Mouse (Mus musculus) thymus, postnatal 10 days (tissue): ENCODE measurements around the gene Olfr1395.

Experiments
- DNase-seq, 2 experiments: peaks; one replicate each; pipeline ENCODE4 v3.0.0; 2021; ENCODE audit warnings: low spot score in 2 of 2

Olfr1395 gene

DNA sequence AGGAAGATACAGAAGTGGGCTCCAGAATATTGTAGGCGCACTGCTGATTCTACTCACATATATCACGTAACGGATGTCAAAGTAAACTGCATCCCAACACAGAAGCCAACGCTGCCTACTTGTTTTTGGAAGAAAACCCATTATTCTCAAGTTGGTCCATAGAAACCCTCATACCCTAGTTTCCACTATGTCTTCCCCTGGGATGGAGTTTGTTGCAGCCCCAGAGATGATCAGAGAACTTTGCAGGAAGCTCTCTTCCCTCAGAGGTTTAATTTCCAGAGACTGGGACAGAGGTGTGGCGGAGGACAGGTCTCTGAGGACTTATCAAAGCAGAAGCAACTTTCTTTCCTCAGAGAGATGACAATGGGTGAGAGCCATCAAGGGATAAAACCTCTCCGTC, at the start of gene Olfr1395:
Gene Olfr1395, plus strand, starts transcription at position 301 of the 400 bp plus-strand sequence.
- no peak for DNase-seq

DNA sequence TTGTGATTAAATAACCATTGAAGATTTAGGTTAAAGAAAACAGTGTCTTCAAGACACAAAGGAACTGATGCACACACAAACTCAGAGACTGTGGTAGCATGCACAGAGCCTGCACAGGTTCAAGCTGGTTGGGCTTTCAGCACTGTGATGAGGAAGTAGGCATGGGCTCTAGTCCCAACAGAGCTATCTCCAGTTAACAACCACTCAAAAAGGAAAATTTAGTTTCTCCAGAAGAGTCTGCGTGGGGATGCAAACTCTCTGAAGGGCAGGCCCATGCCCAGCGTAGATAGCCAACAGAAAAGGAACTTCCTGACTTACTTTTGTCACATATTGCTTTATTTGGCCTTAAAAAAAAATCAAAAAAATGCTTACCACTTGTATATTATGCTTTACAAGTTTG, 49.3 kb upstream of the Olfr1395 start:
- DNase-seq = no peak

DNA sequence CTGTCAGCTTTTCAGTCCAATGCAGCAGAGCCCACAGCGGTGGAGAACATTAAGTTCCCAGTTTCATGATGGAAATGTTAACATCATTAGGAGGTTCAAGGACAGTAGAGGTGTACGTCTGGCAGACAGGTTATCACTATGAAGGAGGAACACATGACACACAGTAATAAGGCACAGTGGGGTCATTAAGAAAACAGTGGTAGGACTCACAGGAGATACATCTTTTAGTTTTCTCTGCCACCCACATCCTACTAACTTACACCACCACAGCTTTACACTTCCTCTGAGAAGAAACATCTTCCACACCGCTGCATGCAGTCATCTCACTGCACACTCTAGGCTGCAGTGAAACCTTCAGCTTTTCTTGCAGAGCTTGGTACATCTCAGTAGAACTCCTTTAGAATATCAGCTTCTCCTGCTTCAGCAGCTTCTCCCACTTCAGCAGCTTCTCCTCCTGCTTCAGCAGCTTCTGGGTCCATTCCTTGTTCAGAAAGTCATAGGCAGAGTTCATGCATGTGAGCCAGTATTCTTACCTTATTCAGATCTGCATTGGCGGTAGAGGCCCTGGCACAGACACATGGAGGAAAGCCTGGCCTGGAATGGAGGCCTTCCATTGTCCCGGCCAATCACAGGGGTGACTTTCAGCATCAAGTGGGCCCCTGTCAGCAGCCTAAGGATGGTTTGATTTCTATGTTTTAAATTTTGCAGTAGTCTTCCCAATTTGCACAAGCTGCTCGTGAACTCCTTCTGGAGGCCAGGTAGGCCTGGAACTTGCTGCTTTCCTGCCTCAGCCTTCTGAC, 48.0 kb upstream of the Olfr1395 start:
- peak; percentile 53 to 64 for DNase-seq

DNA sequence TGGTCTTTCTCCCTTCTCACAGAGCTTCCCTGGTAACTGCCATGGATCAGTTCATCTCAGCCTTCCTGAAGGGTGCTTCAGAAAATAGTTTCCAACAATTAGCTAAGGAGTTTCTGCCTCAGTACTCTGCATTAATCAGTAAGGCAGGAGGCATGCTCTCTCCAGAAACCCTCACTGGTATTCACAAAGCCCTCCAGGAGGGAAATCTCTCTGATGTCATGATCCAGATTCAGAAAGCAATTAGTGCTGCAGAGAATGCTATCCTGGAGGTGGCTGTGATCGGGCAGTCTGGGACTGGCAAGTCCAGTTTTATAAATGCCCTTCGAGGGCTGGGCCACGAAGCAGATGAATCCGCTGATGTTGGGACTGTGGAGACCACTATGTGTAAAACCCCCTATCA, 46.7 kb upstream of the Olfr1395 start:
- no peak for DNase-seq

DNA sequence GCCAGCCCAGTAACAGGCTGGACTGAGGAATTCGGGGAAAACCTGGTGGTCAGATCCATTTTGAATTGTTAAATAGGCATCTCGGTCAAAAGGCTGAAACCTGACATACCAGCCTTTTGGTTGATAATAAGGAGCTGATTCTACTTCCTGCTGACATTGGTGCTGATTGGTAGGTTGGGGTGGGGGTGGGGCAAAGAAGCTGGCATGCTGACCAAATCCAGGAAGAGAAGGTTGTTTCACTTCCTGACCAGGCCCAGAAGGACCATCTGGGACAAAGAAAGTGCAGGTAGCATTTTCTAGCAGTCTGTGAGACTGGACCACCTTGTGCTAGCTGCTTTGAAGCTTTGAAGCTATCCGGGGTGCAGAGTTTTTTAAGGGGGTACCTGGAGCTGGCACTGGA, 41.7 kb upstream of the Olfr1395 start:
- no peak for DNase-seq

DNA sequence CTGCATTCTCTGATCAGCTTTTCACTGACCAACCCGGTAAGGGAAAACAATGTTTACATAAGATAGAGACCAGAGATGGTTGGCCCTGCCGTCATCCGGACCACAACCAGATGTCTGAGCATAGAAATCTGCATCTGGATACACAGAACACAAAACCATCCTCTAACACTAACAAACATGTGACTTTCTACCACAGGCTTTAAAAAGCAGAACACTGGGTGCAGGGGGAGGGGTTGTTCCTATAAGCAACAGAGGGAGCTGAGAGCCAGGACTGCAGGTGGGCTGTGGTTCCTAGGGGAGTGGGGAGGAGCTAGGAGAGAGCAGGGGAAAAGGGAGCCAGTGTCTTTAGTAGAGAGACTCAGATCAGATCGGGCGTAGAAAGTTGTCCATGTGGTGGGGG, 40.6 kb upstream of the Olfr1395 start:
- DNase-seq = peak; percentile 58 to 66

DNA sequence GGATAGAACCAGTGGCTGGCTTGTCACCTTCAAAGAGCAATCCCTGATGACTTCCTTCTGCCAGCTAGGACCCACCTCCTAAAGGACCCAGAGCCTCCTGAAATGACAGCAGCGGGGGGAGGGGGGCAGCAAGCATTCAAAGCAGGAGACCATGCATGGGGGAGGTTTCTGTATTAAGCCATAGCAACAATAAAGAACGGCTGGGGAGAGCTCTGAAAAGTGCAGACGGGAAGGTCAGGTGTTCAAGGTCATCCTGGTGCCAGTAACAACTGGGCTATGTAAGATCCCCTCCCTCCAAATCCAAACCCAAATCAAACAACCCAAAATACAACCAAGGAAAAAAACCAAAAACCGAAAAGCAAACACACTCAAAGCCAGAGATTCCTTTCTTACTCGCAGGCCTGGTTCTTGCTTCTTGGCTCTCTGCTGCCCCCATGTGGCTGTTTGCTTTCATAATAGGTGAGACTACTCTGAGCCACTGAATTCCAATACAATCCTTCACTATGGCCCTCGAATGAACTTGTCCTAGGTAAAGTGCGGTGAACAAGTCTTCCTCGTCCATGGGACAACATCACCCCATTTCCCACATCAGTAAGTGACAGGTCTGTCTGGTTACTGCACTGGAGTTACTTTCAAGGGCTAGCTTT, 38.9 kb upstream of the Olfr1395 start:
- peak; percentile 77 to 97 for DNase-seq

DNA sequence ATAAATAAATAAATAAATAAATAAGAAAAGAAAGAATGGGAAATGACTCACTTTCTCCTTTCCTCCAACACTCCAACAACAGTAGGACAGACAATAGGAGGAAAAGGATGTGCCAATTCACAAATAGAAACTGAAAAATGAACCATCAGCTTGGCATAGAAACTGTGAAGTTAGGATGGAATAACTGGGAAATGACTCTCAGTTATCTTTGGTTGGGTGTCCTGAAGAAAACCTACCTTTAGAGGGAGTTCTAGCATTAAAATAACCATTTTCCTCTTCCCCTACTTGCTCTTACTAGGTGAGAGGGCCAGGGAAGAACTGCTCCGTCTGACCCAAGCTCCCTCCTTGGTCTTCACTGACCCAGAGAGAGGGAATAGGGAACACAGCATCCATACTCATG, 36.3 kb upstream of the Olfr1395 start:
- DNase-seq = no peak

DNA sequence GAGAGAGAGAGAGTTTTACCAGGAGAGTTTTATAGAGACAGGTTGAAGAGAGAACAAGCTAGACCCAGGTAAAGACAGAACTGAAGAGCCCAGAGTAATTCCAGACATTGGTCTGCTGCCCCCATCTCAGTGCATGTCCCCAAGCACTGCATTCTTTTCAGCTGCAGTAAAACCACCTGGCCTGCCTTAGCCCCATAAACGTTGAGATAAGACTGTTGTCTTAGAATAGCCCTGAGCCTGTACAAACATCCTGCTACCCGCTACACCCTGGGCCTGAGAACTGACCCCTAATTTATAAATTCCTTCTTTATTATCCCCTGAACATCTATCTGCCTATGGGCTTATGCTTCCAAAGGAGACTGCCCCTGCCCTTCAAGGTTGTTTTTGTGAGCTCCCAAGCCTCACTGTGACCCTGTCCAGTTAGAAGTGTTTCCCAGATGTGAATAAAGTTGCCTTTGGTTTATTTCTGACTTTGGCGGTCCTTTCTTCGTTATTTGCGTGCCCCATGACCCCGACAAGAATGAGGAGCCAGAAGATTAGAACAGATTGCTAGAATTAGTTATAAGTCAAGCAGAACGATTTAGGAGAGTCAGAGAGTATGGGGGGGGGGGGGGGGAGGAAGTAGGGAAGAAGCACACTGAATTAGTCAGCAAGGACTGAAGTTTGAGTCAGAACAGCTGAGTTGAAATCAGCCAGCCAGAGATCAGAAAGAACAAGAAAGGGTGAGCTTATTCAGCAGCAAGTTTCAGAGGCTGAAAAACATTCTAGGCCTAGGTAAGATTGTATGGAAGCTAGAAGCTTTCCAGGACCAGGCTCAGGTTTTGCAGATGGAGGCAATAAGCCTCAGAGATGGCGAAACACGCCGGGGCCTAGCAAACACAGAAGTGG, 34.2 kb upstream of the Olfr1395 start:
- DNase-seq = no peak

DNA sequence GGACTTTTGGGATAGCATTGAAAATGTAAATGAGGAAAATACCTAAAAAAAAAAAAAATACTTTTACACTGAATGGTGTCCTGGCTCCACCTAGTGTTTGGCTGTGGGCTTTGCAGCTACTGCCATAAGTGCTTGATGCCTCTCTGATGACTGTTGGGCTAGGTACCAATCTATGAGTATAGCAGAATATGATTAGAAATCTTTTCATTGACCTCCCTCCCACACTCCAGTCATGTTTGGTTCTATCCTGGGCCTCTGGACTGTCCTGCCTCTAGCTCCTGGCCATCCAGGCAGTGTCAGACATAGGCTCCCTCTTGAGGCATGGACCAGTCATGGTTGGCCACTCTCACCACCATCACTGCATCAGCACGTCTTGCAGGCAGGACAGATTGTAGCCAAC, 33.2 kb upstream of the Olfr1395 start:
- DNase-seq = peak in 1 of 2 experiments; percentile 62

DNA sequence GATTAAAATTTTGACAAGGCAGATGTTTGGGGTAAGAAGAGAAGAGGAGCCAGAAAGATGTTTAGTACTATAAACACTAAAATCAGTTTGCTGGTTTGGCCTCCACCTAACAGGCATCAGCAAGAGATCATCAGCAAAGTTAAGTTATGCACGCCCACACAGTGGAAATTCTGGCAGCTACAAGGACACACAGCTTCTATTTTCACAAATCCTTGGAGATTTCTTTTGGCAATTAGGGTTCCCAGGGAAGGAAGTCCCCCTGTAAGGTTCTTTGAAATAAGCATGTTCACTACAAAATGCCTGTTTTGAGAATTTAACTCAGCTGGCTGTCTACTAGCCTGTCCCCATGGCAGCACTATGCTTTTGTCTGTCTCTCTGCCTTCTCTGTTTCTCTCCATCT, 31.1 kb upstream of the Olfr1395 start:
- DNase-seq = no peak

DNA sequence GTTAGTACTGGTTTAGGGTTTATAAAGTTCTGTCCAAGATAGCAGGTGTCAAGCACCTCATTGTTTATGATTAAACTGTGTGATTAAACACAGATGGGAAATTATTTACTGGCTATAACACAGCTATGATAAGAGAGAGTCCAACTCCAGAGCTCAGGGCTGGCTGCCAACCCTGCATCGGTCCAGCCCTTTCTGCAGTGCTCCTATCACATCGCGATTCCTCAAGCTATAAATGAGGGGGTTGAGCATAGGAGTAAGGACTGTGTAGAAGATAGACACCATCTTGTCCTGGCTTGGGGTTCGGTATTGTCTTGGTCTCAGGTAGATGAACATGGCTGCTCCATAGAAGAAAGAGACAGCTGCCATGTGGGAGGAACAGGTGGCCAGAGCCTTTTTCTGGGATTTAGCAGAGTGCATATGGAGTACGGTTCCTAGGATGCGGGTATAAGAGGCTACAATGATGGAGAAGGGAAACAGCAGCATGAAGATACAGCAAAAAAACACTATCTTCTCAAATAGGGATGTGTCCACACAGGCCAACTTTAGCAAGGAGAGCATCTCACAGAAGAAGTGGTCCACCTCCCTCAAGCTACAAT, 29.4 kb upstream of the Olfr1395 start:
- DNase-seq = no peak

DNA sequence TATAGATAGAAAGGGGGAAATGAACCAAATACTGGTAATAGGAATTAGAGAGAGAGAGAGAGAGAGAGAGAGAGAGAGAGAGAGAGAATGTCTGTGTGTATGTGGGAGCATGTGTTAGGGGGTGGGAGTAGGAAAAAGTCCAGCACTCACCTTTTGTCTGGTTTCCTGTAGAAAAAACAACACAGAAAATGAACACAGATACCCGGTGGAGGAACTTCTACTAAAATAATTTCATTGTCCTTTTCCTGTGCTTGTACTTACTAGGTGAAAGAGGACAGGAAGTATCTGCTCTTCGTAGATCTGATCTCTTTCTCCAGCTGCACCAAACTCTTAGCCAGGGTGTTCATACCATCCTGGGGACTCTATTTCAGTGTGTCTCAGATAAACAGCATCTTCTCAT, 27.9 kb upstream of the Olfr1395 start:
- no peak for DNase-seq

DNA sequence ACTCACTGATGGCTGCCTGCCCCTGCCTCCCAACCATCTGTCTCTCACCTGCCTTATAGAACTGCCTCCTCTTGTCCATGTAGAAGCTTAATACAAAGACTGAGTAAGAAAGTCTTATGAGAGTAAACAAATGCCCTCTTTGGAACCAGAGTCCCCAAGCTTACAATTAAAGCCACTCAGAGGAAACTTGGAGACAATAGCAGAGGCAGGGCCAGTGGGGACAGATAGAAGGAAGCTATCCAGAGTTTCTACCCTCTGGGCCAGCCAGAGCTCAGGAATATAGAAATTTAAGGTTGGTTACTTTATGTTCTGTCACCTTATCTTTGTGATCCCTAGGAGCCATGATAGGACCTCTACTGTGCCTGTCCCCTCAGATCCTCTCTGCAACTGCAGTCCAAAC, 27.3 kb upstream of the Olfr1395 start, which contains the start of gene Olfr1396:
Gene Olfr1396, minus strand, starts transcription at position 101 of the 400 bp plus-strand sequence.
- no peak for DNase-seq

DNA sequence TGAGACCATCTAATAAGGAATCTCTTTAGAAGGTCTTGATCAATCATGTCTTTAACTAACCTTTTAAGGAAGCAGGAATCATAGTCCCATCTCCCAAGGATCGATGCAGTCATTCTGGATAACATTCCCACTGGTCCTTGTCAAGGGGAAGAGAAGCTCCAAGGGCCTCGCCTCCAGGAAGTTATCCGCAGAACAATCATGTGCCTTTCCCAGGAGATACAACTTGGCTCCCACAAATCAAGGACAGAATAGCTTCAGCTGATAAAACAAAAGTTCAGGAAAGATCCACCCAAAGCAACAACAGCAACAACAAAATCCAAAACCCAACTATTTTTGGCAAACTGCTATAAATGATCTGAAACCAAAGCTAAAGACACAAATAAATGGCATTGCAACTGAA, 22.4 kb upstream of the Olfr1395 start:
- no peak for DNase-seq

DNA sequence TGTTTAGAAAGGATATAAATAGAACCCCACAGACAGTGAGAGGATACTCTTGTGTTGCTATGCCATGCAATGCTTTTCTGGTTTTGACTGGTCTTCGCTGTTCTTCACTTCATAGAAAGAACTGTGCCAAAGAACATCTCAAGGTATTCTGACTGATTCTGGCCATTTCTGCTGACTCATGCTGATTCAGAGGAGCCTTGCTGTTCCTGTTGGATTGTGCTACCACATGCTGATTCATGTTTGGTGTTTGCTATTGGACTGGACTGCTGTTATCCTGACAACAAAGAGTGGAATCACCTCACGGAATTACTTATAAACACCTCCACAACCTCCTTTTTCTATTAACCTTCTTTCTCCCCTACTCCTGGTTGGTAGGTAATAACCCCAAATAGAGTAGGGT, 17.9 kb upstream of the Olfr1395 start:
- DNase-seq = no peak

DNA sequence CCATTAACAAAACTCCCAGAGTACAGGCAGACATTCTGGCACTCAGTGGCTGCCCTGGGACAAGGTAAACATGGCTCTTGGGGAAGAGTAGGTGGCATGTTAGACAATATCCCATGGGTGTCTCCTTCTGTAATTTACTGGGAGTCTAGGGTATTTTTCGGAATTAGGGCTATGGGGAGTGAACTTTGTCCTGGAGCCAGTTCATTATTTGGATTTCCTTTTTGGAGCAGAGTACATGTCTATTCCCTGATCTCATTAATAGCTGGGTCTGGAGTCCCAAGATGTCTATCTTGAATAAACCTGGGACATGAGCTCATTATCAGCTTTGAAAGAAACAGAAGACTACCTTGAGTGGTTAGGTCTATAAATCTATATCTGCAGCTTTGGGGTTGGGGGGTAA, 12.0 kb downstream of the Olfr1395 start, which contains the start of gene Olfr1394:
Gene Olfr1394, plus strand, starts transcription at position 301 of the 400 bp plus-strand sequence.
- DNase-seq = no peak

DNA sequence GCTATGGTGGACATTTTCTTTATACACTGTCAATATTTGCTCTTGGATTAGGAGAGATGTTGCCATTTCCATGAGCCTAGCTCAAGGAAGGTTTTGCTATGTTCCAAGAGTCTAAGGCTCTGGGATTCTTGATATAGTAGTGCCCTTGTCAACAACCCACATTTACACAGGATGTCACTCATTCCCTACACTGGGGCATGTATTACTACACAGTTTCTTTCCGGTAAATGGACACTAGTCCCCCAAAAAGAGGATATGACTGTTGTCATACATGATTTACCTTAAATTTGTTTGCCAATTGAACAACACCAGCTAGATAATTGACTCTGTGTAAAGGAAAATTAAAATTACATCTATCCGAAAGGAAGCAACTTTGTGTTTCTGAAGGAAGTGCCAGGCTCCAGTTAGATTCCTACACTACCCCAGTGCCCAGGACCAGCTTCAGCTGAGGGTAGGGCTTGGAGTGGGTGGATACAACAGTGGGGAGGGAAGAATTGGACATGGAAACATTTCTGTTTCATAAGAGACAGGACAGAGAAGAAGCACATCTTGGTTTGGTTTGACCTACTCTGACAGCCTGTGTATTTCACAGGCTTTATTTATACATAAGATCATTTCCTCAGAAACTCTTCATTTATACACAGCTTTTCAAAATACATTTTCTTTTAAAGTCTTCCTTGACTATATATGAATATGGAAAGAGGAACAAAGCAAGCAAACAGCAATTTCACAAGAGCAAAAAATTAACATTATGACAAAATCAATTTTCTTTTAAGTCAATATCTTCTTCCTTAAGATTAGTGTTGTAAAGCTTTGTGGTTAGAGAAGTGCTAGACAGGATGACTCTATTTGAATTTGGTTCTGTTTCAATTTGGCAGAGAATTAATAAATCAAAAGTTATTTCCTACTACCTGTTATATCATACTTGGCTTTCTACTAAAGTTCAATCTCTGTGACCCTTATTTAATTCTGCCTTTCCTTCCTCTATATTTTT, 15.0 kb downstream of the Olfr1395 start:
- DNase-seq = no peak

DNA sequence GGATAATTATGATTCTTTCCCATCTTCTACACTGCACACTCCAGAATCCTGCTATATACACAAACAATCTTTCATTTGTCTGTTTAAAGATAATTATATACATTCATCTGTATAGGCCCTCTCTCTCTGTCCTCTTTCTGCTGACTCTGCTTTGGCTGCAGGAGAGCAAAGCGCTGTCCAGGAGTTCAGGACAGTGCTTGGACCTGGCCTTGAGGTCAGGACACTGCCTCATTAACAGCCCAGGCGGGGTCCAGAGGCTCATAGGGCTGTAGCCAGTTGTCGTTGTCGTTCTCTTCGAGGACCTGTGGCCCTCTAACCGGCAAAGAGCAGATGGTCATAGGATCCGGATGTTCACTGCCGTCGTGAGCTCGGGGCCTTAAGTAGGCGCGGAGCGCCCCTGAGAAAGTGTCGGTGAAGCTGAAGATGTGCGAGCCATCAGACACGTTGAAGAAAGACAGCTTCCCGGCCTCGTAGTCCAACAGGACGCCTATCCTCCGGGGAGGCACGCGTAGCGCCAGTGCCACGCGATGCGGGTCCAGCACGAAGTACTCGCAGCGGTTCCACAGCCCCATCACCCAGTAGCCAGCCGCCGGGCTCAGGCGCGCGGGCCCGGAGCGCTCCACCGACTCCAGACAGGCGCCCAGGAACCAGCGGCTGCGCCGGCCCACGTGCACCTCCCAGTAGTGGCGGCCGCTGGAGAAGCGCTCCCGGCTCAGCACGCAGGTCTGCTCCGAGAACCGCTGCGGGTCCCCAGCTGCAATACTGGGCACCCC, 27.0 kb downstream of the Olfr1395 start:
- peak in 1 of 2 experiments; percentile 5 for DNase-seq

DNA sequence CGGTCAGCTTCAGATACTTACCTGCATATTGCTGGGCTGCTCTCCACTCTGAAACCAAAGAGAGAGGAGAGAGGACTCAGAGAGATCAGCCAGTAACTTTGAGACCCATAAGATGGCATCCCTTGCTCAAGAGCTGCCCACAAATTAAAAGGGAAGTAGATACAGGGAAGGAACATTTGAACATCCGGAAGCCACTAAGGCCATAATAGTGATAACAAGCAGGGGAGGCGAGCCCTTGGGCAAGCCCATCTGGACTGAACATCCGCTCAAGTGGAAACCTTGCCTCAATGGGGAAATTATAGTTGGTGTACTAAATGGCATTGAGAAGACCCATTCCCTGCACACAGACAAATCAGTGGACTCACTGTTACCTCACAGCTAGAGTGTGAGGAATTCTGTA, 28.5 kb downstream of the Olfr1395 start:
- DNase-seq = no peak
